Mouse (Mus musculus) brain, embryonic 14.5 days (tissue): ENCODE measurements at regions not wholly inside any gene's neighbourhood (a gene's known extent, or its start where the extent isn't known, plus 50 kb on each side); places are given as distances from the start of the nearest gene placed in this dataset.

Experiments
- DNase-seq: peaks from one replicate; pipeline ENCODE4 v3.0.0-alpha.2; 2011; ENCODE audit warnings: low read depth
- CTCF ChIP-seq: fragments of 200-500 bp; IDR thresholded peaks from 2 replicates; pipeline ENCODE4 v1.5.1; 2012; ENCODE audit warnings: inconsistent platforms, mild to moderate bottlenecking, moderate library complexity, borderline replicate concordance; ENCODE audit not compliant: insufficient read depth, insufficient read length; ENCODE audit errors: extremely low read depth
- POLR2A ChIP-seq: fragments of 200-500 bp; IDR thresholded peaks from 2 replicates; pipeline ENCODE4 v1.6.1; 2012; ENCODE audit warnings: mild to moderate bottlenecking, inconsistent platforms, borderline replicate concordance; ENCODE audit not compliant: poor library complexity, insufficient read depth, insufficient read length, severe bottlenecking; ENCODE audit errors: extremely low read depth

- DNase-seq, result no peak
- no peak for TF ChIP-seq CTCF
- no peak for TF ChIP-seq POLR2A
Observed at GRCm38 (mm10) chr6:14298167-14298566, 426.8 kb upstream of the 2610001J05Rik start.

- TF ChIP-seq CTCF (no peak), POLR2A (no peak)
- DNase-seq, result no peak
Observed at GRCm38 (mm10) chr6:14297428-14297827, 426.1 kb upstream of the 2610001J05Rik start.

- no peak for TF ChIP-seq POLR2A
- no peak for TF ChIP-seq CTCF
- DNase-seq, result peak; percentile 65
Observed at GRCm38 (mm10) chr6:14290843-14291242, 419.5 kb upstream of the 2610001J05Rik start.

- TF ChIP-seq CTCF (no peak), POLR2A (no peak)
- DNase-seq, result no peak
Observed at GRCm38 (mm10) chr6:14281476-14281875, 410.2 kb upstream of the 2610001J05Rik start.

- no peak for TF ChIP-seq CTCF
- no peak for TF ChIP-seq POLR2A
- DNase-seq, result peak; percentile 11
Observed at GRCm38 (mm10) chr6:14261941-14262340, 390.6 kb upstream of the 2610001J05Rik start.

GRCm38 (mm10) chr6:14240331-14240730, 369.0 kb upstream of the 2610001J05Rik start:
- no peak for DNase-seq

GRCm38 (mm10) chr6:14239151-14239550, 367.8 kb upstream of the 2610001J05Rik start:
- TF ChIP-seq CTCF (no peak), POLR2A (no peak)
- peak; percentile 5 for DNase-seq

More at GRCm38 (mm10) chr6:14240331-14240730, 369.0 kb upstream of the 2610001J05Rik start:
- TF ChIP-seq CTCF (no peak), POLR2A (no peak)

GRCm38 (mm10) chr6:14230823-14231222, 359.5 kb upstream of the 2610001J05Rik start:
- DNase-seq, result no peak
- TF ChIP-seq POLR2A, result no peak
- no peak for TF ChIP-seq CTCF

- TF ChIP-seq CTCF (peak; percentile 75), POLR2A (no peak)
- DNase-seq, result peak; percentile 78
Observed at GRCm38 (mm10) chr6:14207509-14207908, 336.2 kb upstream of the 2610001J05Rik start.

GRCm38 (mm10) chr6:14197107-14197506, 325.8 kb upstream of the 2610001J05Rik start:
- DNase-seq, result no peak
- TF ChIP-seq CTCF (no peak), POLR2A (no peak)

GRCm38 (mm10) chr6:14195351-14195750, 324.0 kb upstream of the 2610001J05Rik start:
- DNase-seq, result no peak
- TF ChIP-seq CTCF (no peak), POLR2A (no peak)

GRCm38 (mm10) chr6:14191387-14192023, 320.2 kb upstream of the 2610001J05Rik start:
- TF ChIP-seq CTCF (no peak), POLR2A (no peak)
- peak; percentile 74 for DNase-seq
